Comparison of ENCODE assay signal across 30 mouse cellular contexts in genomic region chr9:55508701-55509100, GRCm38 (mm10). TPM values are rescaled to one million over a fixed set of nuclear protein-coding genes. Genes with fewer than 3 reads are reported as not detected.
DNase-seq lines count a peak whose midpoint lies in the region; ATAC-seq and TF ChIP-seq lines count a peak whose summit lies in the region.
"Had no signal": no experiment of that assay in that cellular context is flagged by ENCODE, and none has a peak within 500 bp of the region (broad histone marks: within the 10 kb centered on the region; RNA-seq: fewer than 3 reads in every experiment).

No protein-coding gene starts in this region.

- no peak overlapping the region for H3K9ac ChIP-seq in forebrain, embryonic 14.5 days (ENCODE audit: low read length)
- H3K9ac ChIP-seq in heart, adult 2 months (ENCODE audit: low read depth, low read length) = no peak overlapping the region
- no peak overlapping the region for H3K9ac ChIP-seq in liver, postnatal 0 days (replicated peaks)
- no peak overlapping the region for H3K9ac ChIP-seq in liver, embryonic 11.5 days (ENCODE audit: low read depth, low read length)
- H3K9ac ChIP-seq: embryonic facial prominence, embryonic 13.5 days; forebrain, embryonic 12.5 days; intestine, embryonic 15.5 days; limb, embryonic 13.5 days; liver, embryonic 14.5 days; lung, embryonic 14.5 days; midbrain, embryonic 13.5 days; neural tube, embryonic 13.5 days had no signal

- WGBS in forebrain, embryonic 14.5 days = 61% methylated on average over 4 of the region's 4 CpGs
- 90% methylated on average over 4 of the region's 4 CpGs for WGBS in forebrain, embryonic 10.5 days
- WGBS in heart, adult 2 months = 60% methylated on average over 4 of the region's 4 CpGs
- WGBS in heart, embryonic 10.5 days = 84% methylated on average over 4 of the region's 4 CpGs
- 76% methylated on average over 4 of the region's 4 CpGs for WGBS in liver, postnatal 0 days (ENCODE audit: insufficient replicate concordance)
- 86% methylated on average over 4 of the region's 4 CpGs for WGBS in liver, embryonic 11.5 days

- H3K9me3 ChIP-seq in forebrain, embryonic 14.5 days (replicated peaks; ENCODE audit: control insufficient read depth, low read length) = no peaks in the 10 kb centered on the region
- H3K9me3 ChIP-seq in forebrain, embryonic 10.5 days = no peaks in the 10 kb centered on the region
- H3K9me3 ChIP-seq in heart, embryonic 10.5 days = no peaks in the 10 kb centered on the region
- H3K9me3 ChIP-seq in liver, postnatal 0 days (ENCODE audit: low read length) = no peaks in the 10 kb centered on the region
- H3K9me3 ChIP-seq in liver, embryonic 11.5 days (ENCODE audit: control insufficient read depth, low read length) = no peaks in the 10 kb centered on the region
- H3K9me3 ChIP-seq: embryonic facial prominence, embryonic 13.5 days; forebrain, embryonic 12.5 days; intestine, embryonic 15.5 days; limb, embryonic 13.5 days; midbrain, embryonic 13.5 days; neural tube, embryonic 13.5 days had no signal

- no peak for TF ChIP-seq CTCF in heart, adult 2 months (IDR thresholded peaks at IDR 0.05)
- TF ChIP-seq CTCF in liver, postnatal 0 days (IDR thresholded peaks at IDR 0.05; ENCODE audit: low read depth) = no peak
- TF ChIP-seq CTCF in brain, embryonic 14.5 days (IDR thresholded peaks at IDR 0.05; ENCODE audit: borderline replicate concordance, extremely low read depth, insufficient read depth, insufficient read length) = no peak

- no peak overlapping the region for H3K27ac ChIP-seq in forebrain, embryonic 14.5 days (ENCODE audit: low read depth, low read length)
- no peak overlapping the region for H3K27ac ChIP-seq in forebrain, embryonic 10.5 days
- H3K27ac ChIP-seq in heart, adult 2 months = peak overlapping the region; percentile 99
- H3K27ac ChIP-seq in heart, embryonic 10.5 days = no peak overlapping the region
- peak overlapping the region; percentile 97; the same call in 1 of the 2 replicates for H3K27ac ChIP-seq in liver, postnatal 0 days (ENCODE audit: low read depth)
- H3K27ac ChIP-seq in liver, embryonic 11.5 days (ENCODE audit: low read depth, low read length) = no peak overlapping the region
- H3K27ac ChIP-seq: embryonic facial prominence, embryonic 13.5 days; forebrain, embryonic 12.5 days; hindbrain, postnatal 0 days; intestine, embryonic 15.5 days; limb, embryonic 13.5 days; liver, embryonic 14.5 days; macrophage; midbrain, embryonic 13.5 days; neural tube, embryonic 13.5 days had no signal

- H3K4me3 ChIP-seq in forebrain, embryonic 14.5 days (ENCODE audit: low read depth, low read length) = no peak overlapping the region
- H3K4me3 ChIP-seq in forebrain, embryonic 10.5 days = no peak overlapping the region
- H3K4me3 ChIP-seq in heart, adult 2 months = peak overlapping the region; percentile 2; the same call in 1 of the 2 replicates
- H3K4me3 ChIP-seq in heart, embryonic 10.5 days = no peak overlapping the region
- no peak overlapping the region for H3K4me3 ChIP-seq in liver, postnatal 0 days (ENCODE audit: low read depth, low read length)
- H3K4me3 ChIP-seq in liver, embryonic 11.5 days (ENCODE audit: low read depth, low read length) = no peak overlapping the region
- H3K4me3 ChIP-seq: embryonic facial prominence, embryonic 13.5 days; forebrain, embryonic 12.5 days; intestine, embryonic 15.5 days; limb, embryonic 13.5 days; midbrain, embryonic 13.5 days; neural tube, embryonic 13.5 days had no signal

- no peak overlapping the region for H3K4me2 ChIP-seq in forebrain, embryonic 14.5 days (ENCODE audit: low read length)
- H3K4me2 ChIP-seq in liver, postnatal 0 days (ENCODE audit: low read depth, low read length) = peak overlapping the region; percentile 52; the same call in 1 of the 2 replicates
- H3K4me2 ChIP-seq in liver, embryonic 11.5 days = no peak overlapping the region
- H3K4me2 ChIP-seq: embryonic facial prominence, embryonic 13.5 days; forebrain, embryonic 12.5 days; intestine, embryonic 15.5 days; limb, embryonic 13.5 days; lung, embryonic 14.5 days; midbrain, embryonic 13.5 days; neural tube, embryonic 13.5 days had no signal

- no peak for TF ChIP-seq POLR2A in heart, adult 2 months (IDR thresholded peaks at IDR 0.05; ENCODE audit: insufficient read depth, low read depth, low read length)
- no peak for TF ChIP-seq POLR2A in brain, embryonic 14.5 days (IDR thresholded peaks at IDR 0.05; ENCODE audit: borderline replicate concordance, extremely low read depth, insufficient read depth, insufficient read length, poor library complexity, severe bottlenecking)

- ATAC-seq in forebrain, embryonic 14.5 days = no peak
- ATAC-seq in liver, postnatal 0 days = no peak
- no peak for ATAC-seq in liver, embryonic 11.5 days (replicated peaks; ENCODE audit: low FRiP score)
- ATAC-seq: hindbrain, postnatal 0 days; intestine, embryonic 15.5 days; midbrain, embryonic 13.5 days; Patski had no signal

- H3K79me2 ChIP-seq in heart, adult 2 months (replicated peaks; ENCODE audit: control insufficient read depth, insufficient read depth, low read length) = peaks cover 8% of the 10 kb centered on the region

- no peaks in the 10 kb centered on the region for H3K36me3 ChIP-seq in forebrain, embryonic 14.5 days (ENCODE audit: control insufficient read depth, insufficient read depth, low read length)
- H3K36me3 ChIP-seq in forebrain, embryonic 10.5 days (replicated peaks) = no peaks in the 10 kb centered on the region
- H3K36me3 ChIP-seq in heart, adult 2 months (ENCODE audit: control insufficient read depth, insufficient read depth, low read length) = peaks cover 34% of the 10 kb centered on the region
- H3K36me3 ChIP-seq in heart, embryonic 10.5 days = no peaks in the 10 kb centered on the region
- no peaks in the 10 kb centered on the region for H3K36me3 ChIP-seq in liver, postnatal 0 days (replicated peaks; ENCODE audit: insufficient read depth, low read length)
- H3K36me3 ChIP-seq in liver, embryonic 11.5 days (ENCODE audit: control insufficient read depth, insufficient read depth, low read length) = no peaks in the 10 kb centered on the region
- H3K36me3 ChIP-seq: embryonic facial prominence, embryonic 13.5 days; forebrain, embryonic 12.5 days; intestine, embryonic 15.5 days; limb, embryonic 13.5 days; midbrain, embryonic 13.5 days; neural tube, embryonic 13.5 days had no signal

- TF ChIP-seq EP300 in heart, adult 2 months (IDR thresholded peaks at IDR 0.05; ENCODE audit: insufficient read depth, low read depth, low read length) = no peak
- no peak for TF ChIP-seq EP300 in liver, postnatal 0 days (IDR thresholded peaks at IDR 0.05; ENCODE audit: low read depth)

- intact Hi-C loops in heart, adult 2 months (cut with DNase I) = no loop called here

- 0 out of 2 replicates have a peak, but pooled peaks cover 2% of the 10 kb centered on the region for H3K4me1 ChIP-seq in forebrain, embryonic 14.5 days (ENCODE audit: control insufficient read depth, insufficient read depth, low read length)
- H3K4me1 ChIP-seq in forebrain, embryonic 10.5 days = peaks cover 12% of the 10 kb centered on the region
- peaks cover 15% of the 10 kb centered on the region for H3K4me1 ChIP-seq in heart, adult 2 months (ENCODE audit: control insufficient read depth, insufficient read depth, low read length)
- peaks cover 11% of the 10 kb centered on the region; the same call in 1 of the 2 replicates for H3K4me1 ChIP-seq in heart, embryonic 10.5 days
- peaks cover 27% of the 10 kb centered on the region for H3K4me1 ChIP-seq in liver, postnatal 0 days (ENCODE audit: insufficient read depth)
- peaks cover 3% of the 10 kb centered on the region; the same call in 1 of the 2 replicates for H3K4me1 ChIP-seq in liver, embryonic 11.5 days (replicated peaks; ENCODE audit: control insufficient read depth, insufficient read depth, low read length)
- H3K4me1 ChIP-seq: intestine, embryonic 15.5 days had no signal

- DNase-seq in forebrain, embryonic 14.5 days (ENCODE audit: low spot score) = peak; percentile 3
- DNase-seq in forebrain, embryonic 10.5 days (ENCODE audit: extremely low spot score, low spot score) = no peak
- DNase-seq in heart, adult 2 months = peak in 1 of 2 experiments; percentile 24
- no peak for DNase-seq in heart, embryonic 10.5 days (ENCODE audit: low spot score)
- no peak for DNase-seq in liver, postnatal 0 days
- no peak for DNase-seq in liver, embryonic 11.5 days (ENCODE audit: low spot score)
- DNase-seq in brain, embryonic 14.5 days (ENCODE audit: low read depth) = peak; percentile 28
- DNase-seq in urinary bladder, postnatal 36 days (ENCODE audit: low spot score in 2 of 2) = no peak
- DNase-seq: adrenal gland, postnatal 14 days; cerebellum, adult 18-20 months; kidney, adult 2 months; kidney, postnatal 36 days; lung, embryonic 14.5 days had no signal

- 0 out of 2 replicates have a peak, but pooled peaks cover 2% of the 10 kb centered on the region for H3K27me3 ChIP-seq in forebrain, embryonic 14.5 days (replicated peaks; ENCODE audit: control insufficient read depth, insufficient read depth, low read length)
- H3K27me3 ChIP-seq in forebrain, embryonic 10.5 days (ENCODE audit: poor library complexity, severe bottlenecking) = peaks cover 12% of the 10 kb centered on the region
- no peaks in the 10 kb centered on the region for H3K27me3 ChIP-seq in heart, adult 2 months (ENCODE audit: control insufficient read depth, insufficient read depth, low read length)
- peaks cover 5% of the 10 kb centered on the region; the same call in 1 of the 2 replicates for H3K27me3 ChIP-seq in heart, embryonic 10.5 days (ENCODE audit: insufficient read depth, poor library complexity, severe bottlenecking)
- H3K27me3 ChIP-seq in liver, postnatal 0 days (ENCODE audit: insufficient read depth, low read length) = no peaks in the 10 kb centered on the region
- H3K27me3 ChIP-seq in liver, embryonic 11.5 days (replicated peaks; ENCODE audit: control insufficient read depth, insufficient read depth, low read length) = no peaks in the 10 kb centered on the region; the same call in 1 of the 2 replicates
- H3K27me3 ChIP-seq: intestine, embryonic 15.5 days had no signal

RNA-seq across cellular contexts. Expression of gene Etfa, which starts 3.3 kb away (rescaled TPM):
- polyA plus RNA-seq in forebrain, embryonic 14.5 days (2014; fragmentation: Nextera tagmentation; extraction: Ambion mirVana) = 98.5 and 111 TPM in 2 replicates
- 162 and 165 TPM in 2 replicates for polyA plus RNA-seq in forebrain, embryonic 10.5 days (2016; fragmentation: Nextera tagmentation; extraction: Ambion mirVana)
- total RNA-seq in heart, adult 2 months (2021) = 1,000 to 10,000 TPM in 1 of 2 experiments, 100 to 1,000 TPM in 1; 871 to 1,031 TPM
- 289 and 479 TPM in 2 replicates for polyA plus RNA-seq in heart, adult 2 months (2012; rRNA removed)
- polyA plus RNA-seq in heart, embryonic 10.5 days (2016; fragmentation: Nextera tagmentation; extraction: Ambion mirVana) = 252 and 322 TPM in 2 replicates
- 466 and 477 TPM in 2 replicates for polyA plus RNA-seq in liver, postnatal 0 days (2015; fragmentation: Nextera tagmentation; extraction: Ambion mirVana)
- 195 and 217 TPM in 2 replicates for polyA plus RNA-seq in liver, embryonic 11.5 days (2014; fragmentation: Nextera tagmentation; extraction: Ambion mirVana)
- polyA plus RNA-seq in brain, embryonic 14.5 days (2012; rRNA removed) = 36.0 and 36.7 TPM in 2 replicates

RNA-seq across cellular contexts. Expression of gene Isl2, which starts 29.8 kb away (rescaled TPM):
- polyA plus RNA-seq in forebrain, embryonic 14.5 days (2014; fragmentation: Nextera tagmentation; extraction: Ambion mirVana) = 0.11 TPM in 1 of 2 replicates, not detected in the other
- polyA plus RNA-seq in forebrain, embryonic 10.5 days (2016; fragmentation: Nextera tagmentation; extraction: Ambion mirVana) = 1.0 TPM in 2 replicates
- not detected for total RNA-seq in heart, adult 2 months (2021)
- 0.06 TPM in 1 of 2 replicates, not detected in the other for polyA plus RNA-seq in heart, adult 2 months (2012; rRNA removed)
- polyA plus RNA-seq in heart, embryonic 10.5 days (2016; fragmentation: Nextera tagmentation; extraction: Ambion mirVana) = 1.1 and 6.5 TPM in 2 replicates
- not detected in 2 replicates for polyA plus RNA-seq in liver, postnatal 0 days (2015; fragmentation: Nextera tagmentation; extraction: Ambion mirVana)
- polyA plus RNA-seq in liver, embryonic 11.5 days (2014; fragmentation: Nextera tagmentation; extraction: Ambion mirVana) = 2.1 TPM in 2 replicates
- polyA plus RNA-seq in brain, embryonic 14.5 days (2012; rRNA removed) = 1.5 and 3.7 TPM in 2 replicates
- total RNA-seq: adrenal gland, postnatal 14 days; common myeloid progenitor, adult 5-6 weeks; layer of hippocampus, postnatal 25 days; left cerebral cortex, adult 8-10 months; left cerebral cortex, postnatal 36 days; megakaryocyte-erythroid progenitor cell, adult 5-6 weeks had no signal
- polyA plus RNA-seq: gonadal fat pad, adult 2 months; kidney, embryonic 16.5 days; lung, embryonic 14.5 days; macrophage had no signal

Comparison
In these comparisons a context has a peak if more than half of its experiments do, and no peak if none do; other contexts are left out.
1. DNase-seq: peak in forebrain, embryonic 14.5 days (single experiment) and brain, embryonic 14.5 days (single experiment); none in forebrain, embryonic 10.5 days (single experiment), heart, embryonic 10.5 days (single experiment), liver, postnatal 0 days (single experiment), liver, embryonic 11.5 days (single experiment) and urinary bladder, postnatal 36 days (0 of 2).
2. H3K27ac ChIP-seq: peak in heart, adult 2 months (single experiment) and liver, postnatal 0 days (single experiment); none in forebrain, embryonic 14.5 days (single experiment), forebrain, embryonic 10.5 days (single experiment), heart, embryonic 10.5 days (single experiment) and liver, embryonic 11.5 days (single experiment).